Mouse (Mus musculus): ENCODE data around the gene E4f1. TPM values are rescaled to one million over a fixed set of nuclear protein-coding genes. Genes with fewer than 3 reads are reported as not detected.

The E4f1 gene
- polyA plus RNA-seq, 1 experiment from 2014 or later: 24.5 TPM

- DNase-seq (ENCODE audit: low spot score): no peak
Observed at GRCm38 (mm10) chr17:24416051-24416652, 54.0 kb downstream of the E4f1 start.

GRCm38 (mm10) chr17:24415011-24415410 is 55.1 kb downstream of the E4f1 start:
- peak; percentile 30 for DNase-seq (ENCODE audit: low spot score)

- DNase-seq (ENCODE audit: low spot score): peak; percentile 99
Observed at GRCm38 (mm10) chr17:24414230-24414976, 55.7 kb downstream of the E4f1 start, which contains the start of gene Rnps1. TSS of gene Rnps1 (plus strand) at chr17:24414565.

GRCm38 (mm10) chr17:24413557-24414211 is 56.4 kb downstream of the E4f1 start:
- no peak for DNase-seq (ENCODE audit: low spot score)

- no peak for DNase-seq (ENCODE audit: low spot score)
Observed at GRCm38 (mm10) chr17:24407116-24407803, 62.9 kb downstream of the E4f1 start.

GRCm38 (mm10) chr17:24402371-24402770 is 67.7 kb downstream of the E4f1 start:
- no peak for DNase-seq (ENCODE audit: low spot score)

GRCm38 (mm10) chr17:24394456-24394855 is 75.7 kb downstream of the E4f1 start:
- DNase-seq (ENCODE audit: low spot score): no peak

Other genes starting within 250 kb of the E4f1 start
- gene Tedc2, start 249.5 kb downstream of the E4f1 start, polyA plus RNA-seq (2015; fragmentation: Nextera tagmentation; extraction: Ambion mirVana): 6.9 and 8.0 TPM in 2 replicates
- 63.0 and 74.3 TPM in 2 replicates for gene Ccnf, start 218.8 kb downstream of the E4f1 start, polyA plus RNA-seq (2015; fragmentation: Nextera tagmentation; extraction: Ambion mirVana)
- not detected in 2 replicates for gene Abca17, start 119.2 kb downstream of the E4f1 start, polyA plus RNA-seq (2015; fragmentation: Nextera tagmentation; extraction: Ambion mirVana)
- 5.6 and 8.1 TPM in 2 replicates for gene Abca3, start 118.4 kb downstream of the E4f1 start, polyA plus RNA-seq (2015; fragmentation: Nextera tagmentation; extraction: Ambion mirVana)
- gene Rnps1, start 55.7 kb downstream of the E4f1 start, polyA plus RNA-seq (2015; fragmentation: Nextera tagmentation; extraction: Ambion mirVana): 232 and 240 TPM in 2 replicates
- gene Eci1, start 43.7 kb downstream of the E4f1 start, polyA plus RNA-seq (2015; fragmentation: Nextera tagmentation; extraction: Ambion mirVana): 23.2 and 31.3 TPM in 2 replicates
- 1.7 and 1.9 TPM in 2 replicates for gene Dnase1l2, start 27.2 kb downstream of the E4f1 start, polyA plus RNA-seq (2015; fragmentation: Nextera tagmentation; extraction: Ambion mirVana)
- 55.7 and 57.4 TPM in 2 replicates for gene Pgp, start 79 bp upstream of the E4f1 start, polyA plus RNA-seq (2015; fragmentation: Nextera tagmentation; extraction: Ambion mirVana)
- gene Bricd5, start 3.6 kb upstream of the E4f1 start, polyA plus RNA-seq (2015; fragmentation: Nextera tagmentation; extraction: Ambion mirVana): 0.18 TPM in 1 of 2 replicates, not detected in the other
- gene Mlst8, start 8.8 kb upstream of the E4f1 start, polyA plus RNA-seq (2015; fragmentation: Nextera tagmentation; extraction: Ambion mirVana): 18.6 and 19.2 TPM in 2 replicates
- 0.10 and 0.19 TPM in 2 replicates for gene Caskin1, start 18.3 kb upstream of the E4f1 start, polyA plus RNA-seq (2015; fragmentation: Nextera tagmentation; extraction: Ambion mirVana)
- gene Traf7, start 57.6 kb upstream of the E4f1 start, polyA plus RNA-seq (2015; fragmentation: Nextera tagmentation; extraction: Ambion mirVana): 59.9 and 64.3 TPM in 2 replicates
- gene Rab26, start 63.9 kb upstream of the E4f1 start, polyA plus RNA-seq (2015; fragmentation: Nextera tagmentation; extraction: Ambion mirVana): 1.5 and 2.4 TPM in 2 replicates
- gene Pkd1, start 79.5 kb upstream of the E4f1 start, polyA plus RNA-seq (2015; fragmentation: Nextera tagmentation; extraction: Ambion mirVana): 4.6 and 6.4 TPM in 2 replicates
- gene Tsc2, start 162.3 kb upstream of the E4f1 start, polyA plus RNA-seq (2015; fragmentation: Nextera tagmentation; extraction: Ambion mirVana): 25.0 and 26.0 TPM in 2 replicates
- 8.2 and 10.4 TPM in 2 replicates for gene Nthl1, start 162.4 kb upstream of the E4f1 start, polyA plus RNA-seq (2015; fragmentation: Nextera tagmentation; extraction: Ambion mirVana)
- gene Slc9a3r2, start 180.0 kb upstream of the E4f1 start, polyA plus RNA-seq (2015; fragmentation: Nextera tagmentation; extraction: Ambion mirVana): 11.3 and 11.9 TPM in 2 replicates
- 0.21 TPM in 1 of 2 replicates, not detected in the other for gene Npw, start 188.1 kb upstream of the E4f1 start, polyA plus RNA-seq (2015; fragmentation: Nextera tagmentation; extraction: Ambion mirVana)
- gene Zfp598, start 199.4 kb upstream of the E4f1 start, polyA plus RNA-seq (2015; fragmentation: Nextera tagmentation; extraction: Ambion mirVana): 11.6 and 14.5 TPM in 2 replicates
- gene Syngr3, start 219.6 kb upstream of the E4f1 start, polyA plus RNA-seq (2015; fragmentation: Nextera tagmentation; extraction: Ambion mirVana): 0.09 and 0.13 TPM in 2 replicates
- gene Gfer, start 225.8 kb upstream of the E4f1 start, polyA plus RNA-seq (2015; fragmentation: Nextera tagmentation; extraction: Ambion mirVana): 36.0 and 36.2 TPM in 2 replicates
- 2.3 and 3.0 TPM in 2 replicates for gene Noxo1, start 225.9 kb upstream of the E4f1 start, polyA plus RNA-seq (2015; fragmentation: Nextera tagmentation; extraction: Ambion mirVana)
- gene Tbl3, start 237.3 kb upstream of the E4f1 start, polyA plus RNA-seq (2015; fragmentation: Nextera tagmentation; extraction: Ambion mirVana): 65.9 TPM in 2 replicates
- 0.13 TPM in 1 of 2 replicates, not detected in the other for gene Rnf151, start 247.8 kb upstream of the E4f1 start, polyA plus RNA-seq (2015; fragmentation: Nextera tagmentation; extraction: Ambion mirVana)
- gene Rps2, start 247.8 kb upstream of the E4f1 start, polyA plus RNA-seq (2015; fragmentation: Nextera tagmentation; extraction: Ambion mirVana): 1,372 and 1,374 TPM in 2 replicates